Mouse (Mus musculus): Measurements from ENCODE around the gene Zbtb4. TPM values are rescaled to one million over a fixed set of nuclear protein-coding genes. Genes with fewer than 3 reads are reported as not detected.

The Zbtb4 gene
- polyA plus RNA-seq, 1 experiment = 3.0 TPM

- Histone ChIP-seq H3K79me3 (ENCODE audit: low read depth) (no peaks in the 10 kb centered on the region), H3K79me2 (ENCODE audit: control insufficient read depth, insufficient read depth) (no peaks in the 10 kb centered on the region), H3K27me3 (ENCODE audit: control insufficient read depth, insufficient read depth, insufficient read length) (no peaks in the 10 kb centered on the region), H3K36me3 (ENCODE audit: control insufficient read depth, insufficient read depth) (no peaks in the 10 kb centered on the region), H3K4me3 (ENCODE audit: insufficient read depth, poor library complexity, severe bottlenecking) (no peak overlapping the region), H3ac (ENCODE audit: control insufficient read depth, insufficient read length, low read depth) (no peak overlapping the region)
- TF ChIP-seq CTCF (IDR thresholded peaks at IDR 0.05; ENCODE audit: control insufficient read depth, insufficient read depth, insufficient read length) = no peak
- TF ChIP-seq MAX (IDR thresholded peaks at IDR 0.05) = no peak
- TF ChIP-seq MYOG (IDR thresholded peaks at IDR 0.05; ENCODE audit: control insufficient read depth, extremely low read depth, insufficient read length) = no peak
- TF ChIP-seq USF1 (IDR thresholded peaks at IDR 0.05; ENCODE audit: low read depth) = no peak
- TF ChIP-seq CEBPB (IDR thresholded peaks at IDR 0.05; ENCODE audit: low read depth) = no peak
- TF ChIP-seq FOSL1 (IDR thresholded peaks at IDR 0.05; ENCODE audit: insufficient read depth, low read length, poor library complexity, severe bottlenecking) = no peak
- no peak for TF ChIP-seq MYOD1 (IDR thresholded peaks at IDR 0.05; ENCODE audit: control insufficient read depth, insufficient read length, low read depth)
Measured at GRCm38 (mm10) chr11:69804652-69804940, 38.9 kb downstream of the Zbtb4 start.

- TF ChIP-seq FOSL1 (IDR thresholded peaks at IDR 0.05; ENCODE audit: insufficient read depth, low read length, poor library complexity, severe bottlenecking) (no peak), CEBPB (IDR thresholded peaks at IDR 0.05; ENCODE audit: low read depth) (no peak), MYOD1 (IDR thresholded peaks at IDR 0.05; ENCODE audit: control insufficient read depth, insufficient read length, low read depth) (no peak), USF1 (IDR thresholded peaks at IDR 0.05; ENCODE audit: low read depth) (no peak), CTCF (IDR thresholded peaks at IDR 0.05; ENCODE audit: control insufficient read depth, insufficient read depth, insufficient read length) (no peak), MAX (IDR thresholded peaks at IDR 0.05) (no peak)
- H3K27me3 ChIP-seq (ENCODE audit: control insufficient read depth, insufficient read depth, insufficient read length) = no peaks in the 10 kb centered on the region
- no peak within 1 kb of the TSS for H3ac ChIP-seq (ENCODE audit: control insufficient read depth, insufficient read length, low read depth)
- H3K36me3 ChIP-seq (ENCODE audit: control insufficient read depth, insufficient read depth) = no peaks in the 10 kb centered on the region
- H3K4me3 ChIP-seq (ENCODE audit: insufficient read depth, poor library complexity, severe bottlenecking) = no peak within 1 kb of the TSS
- H3K79me2 ChIP-seq (ENCODE audit: control insufficient read depth, insufficient read depth) = no peaks in the 10 kb centered on the region
- no peaks in the 10 kb centered on the region for H3K79me3 ChIP-seq (ENCODE audit: low read depth)
Measured at GRCm38 (mm10) chr11:69804972-69805909, 39.5 kb downstream of the Zbtb4 start, which contains the start of gene Tmem102. Gene Tmem102, minus strand, starts transcription at chr11:69805624.

GRCm38 (mm10) chr11:69806378-69806777 lies 40.7 kb downstream of the Zbtb4 start:
- Histone ChIP-seq H3K4me3 (ENCODE audit: insufficient read depth, poor library complexity, severe bottlenecking) (no peak overlapping the region), H3K79me2 (ENCODE audit: control insufficient read depth, insufficient read depth) (no peaks in the 10 kb centered on the region), H3K79me3 (ENCODE audit: low read depth) (no peaks in the 10 kb centered on the region), H3K27me3 (ENCODE audit: control insufficient read depth, insufficient read depth, insufficient read length) (peaks cover 3% of the 10 kb centered on the region), H3K36me3 (ENCODE audit: control insufficient read depth, insufficient read depth) (no peaks in the 10 kb centered on the region), H3ac (ENCODE audit: control insufficient read depth, insufficient read length, low read depth) (no peak overlapping the region)
- TF ChIP-seq MYOD1 (IDR thresholded peaks at IDR 0.05; ENCODE audit: control insufficient read depth, insufficient read length, low read depth) (no peak), MAX (IDR thresholded peaks at IDR 0.05) (no peak), FOSL1 (IDR thresholded peaks at IDR 0.05; ENCODE audit: insufficient read depth, low read length, poor library complexity, severe bottlenecking) (no peak), CTCF (IDR thresholded peaks at IDR 0.05; ENCODE audit: control insufficient read depth, insufficient read depth, insufficient read length) (no peak), MYOG (IDR thresholded peaks at IDR 0.05; ENCODE audit: control insufficient read depth, extremely low read depth, insufficient read length) (no peak), CEBPB (IDR thresholded peaks at IDR 0.05; ENCODE audit: low read depth) (no peak), USF1 (IDR thresholded peaks at IDR 0.05; ENCODE audit: low read depth) (no peak)

GRCm38 (mm10) chr11:69807641-69808040 lies 41.9 kb downstream of the Zbtb4 start:
- H3K79me2 ChIP-seq (ENCODE audit: control insufficient read depth, insufficient read depth) = no peaks in the 10 kb centered on the region
- no peak for TF ChIP-seq USF1 (IDR thresholded peaks at IDR 0.05; ENCODE audit: low read depth)
- TF ChIP-seq CTCF (IDR thresholded peaks at IDR 0.05; ENCODE audit: control insufficient read depth, insufficient read depth, insufficient read length) = no peak
- no peak for TF ChIP-seq MYOG (IDR thresholded peaks at IDR 0.05; ENCODE audit: control insufficient read depth, extremely low read depth, insufficient read length)
- no peak for TF ChIP-seq MAX (IDR thresholded peaks at IDR 0.05)
- no peak for TF ChIP-seq CEBPB (IDR thresholded peaks at IDR 0.05; ENCODE audit: low read depth)
- TF ChIP-seq FOSL1 (IDR thresholded peaks at IDR 0.05; ENCODE audit: insufficient read depth, low read length, poor library complexity, severe bottlenecking) = no peak
- no peak for TF ChIP-seq MYOD1 (IDR thresholded peaks at IDR 0.05; ENCODE audit: control insufficient read depth, insufficient read length, low read depth)
- no peak overlapping the region for H3ac ChIP-seq (ENCODE audit: control insufficient read depth, insufficient read length, low read depth)
- H3K36me3 ChIP-seq (ENCODE audit: control insufficient read depth, insufficient read depth) = no peaks in the 10 kb centered on the region
- no peak overlapping the region for H3K4me3 ChIP-seq (ENCODE audit: insufficient read depth, poor library complexity, severe bottlenecking)
- peaks cover 5% of the 10 kb centered on the region for H3K27me3 ChIP-seq (ENCODE audit: control insufficient read depth, insufficient read depth, insufficient read length)
- no peaks in the 10 kb centered on the region for H3K79me3 ChIP-seq (ENCODE audit: low read depth)

- Histone ChIP-seq H3K79me2 (ENCODE audit: control insufficient read depth, insufficient read depth) (no peaks in the 10 kb centered on the region), H3K79me3 (ENCODE audit: low read depth) (no peaks in the 10 kb centered on the region), H3ac (ENCODE audit: control insufficient read depth, insufficient read length, low read depth) (no peak overlapping the region), H3K27me3 (ENCODE audit: control insufficient read depth, insufficient read depth, insufficient read length) (peaks cover 9% of the 10 kb centered on the region), H3K36me3 (ENCODE audit: control insufficient read depth, insufficient read depth) (no peaks in the 10 kb centered on the region), H3K4me3 (ENCODE audit: insufficient read depth, poor library complexity, severe bottlenecking) (no peak overlapping the region)
- TF ChIP-seq USF1 (IDR thresholded peaks at IDR 0.05; ENCODE audit: low read depth) = no peak
- no peak for TF ChIP-seq CTCF (IDR thresholded peaks at IDR 0.05; ENCODE audit: control insufficient read depth, insufficient read depth, insufficient read length)
- TF ChIP-seq MYOD1 (IDR thresholded peaks at IDR 0.05; ENCODE audit: control insufficient read depth, insufficient read length, low read depth) = no peak
- no peak for TF ChIP-seq MYOG (IDR thresholded peaks at IDR 0.05; ENCODE audit: control insufficient read depth, extremely low read depth, insufficient read length)
- no peak for TF ChIP-seq CEBPB (IDR thresholded peaks at IDR 0.05; ENCODE audit: low read depth)
- TF ChIP-seq FOSL1 (IDR thresholded peaks at IDR 0.05; ENCODE audit: insufficient read depth, low read length, poor library complexity, severe bottlenecking) = no peak
- no peak for TF ChIP-seq MAX (IDR thresholded peaks at IDR 0.05)
Measured at GRCm38 (mm10) chr11:69810280-69810679, 44.6 kb downstream of the Zbtb4 start.
